Mouse (Mus musculus): Measurements from ENCODE around the gene Arhgap11a.

The Arhgap11a gene

DNA sequence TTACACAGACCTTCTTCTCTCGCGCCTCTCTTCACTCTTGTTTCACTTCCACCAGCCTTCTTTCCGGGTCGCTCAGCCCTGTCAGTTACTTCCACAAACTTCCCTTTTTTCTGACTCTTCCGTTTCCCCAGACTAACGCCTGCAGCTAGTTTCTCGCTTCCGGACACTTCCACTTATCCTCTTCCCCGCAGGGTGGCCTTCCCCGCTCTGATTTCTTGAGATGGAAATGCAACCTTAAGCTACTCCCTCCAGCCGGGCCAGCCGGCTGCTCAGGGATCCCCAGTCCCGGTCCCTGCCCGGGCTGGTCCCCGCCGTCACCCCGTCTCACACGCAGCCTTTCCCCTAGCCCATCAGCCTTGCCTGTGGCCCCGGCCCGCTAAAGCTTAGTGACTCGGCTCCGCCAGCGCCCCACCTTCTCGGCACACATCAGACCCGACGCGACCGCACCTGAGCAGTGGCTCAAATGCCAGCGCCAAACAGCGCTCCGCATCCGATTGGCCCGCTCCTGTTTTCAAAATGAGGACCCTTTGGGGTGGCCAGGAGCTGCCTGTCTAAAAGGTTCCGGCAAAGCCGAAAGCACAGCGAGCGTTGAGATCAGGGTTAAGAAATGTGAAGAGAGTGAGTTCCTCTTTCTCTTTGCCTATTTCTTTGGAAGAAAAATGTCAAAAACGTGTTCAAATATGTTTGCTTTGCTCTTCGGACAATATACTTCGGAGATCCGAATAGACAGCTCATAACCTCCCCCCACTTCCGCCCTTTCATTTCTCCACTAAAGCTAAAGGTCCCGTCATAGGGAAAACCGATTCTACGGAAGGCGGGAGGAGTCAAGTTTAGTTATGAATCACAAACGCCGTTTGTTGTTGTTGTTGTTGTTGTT, at the start of gene Arhgap11a:
Gene Arhgap11a, minus strand, starts transcription at position 417 of the 877 bp plus-strand sequence.
- DNase-seq = peak; percentile 92 to 94

- no peak for DNase-seq
Measured at GRCm38 (mm10) chr2:113893385-113894122, 45.1 kb upstream of the Arhgap11a start.

DNA sequence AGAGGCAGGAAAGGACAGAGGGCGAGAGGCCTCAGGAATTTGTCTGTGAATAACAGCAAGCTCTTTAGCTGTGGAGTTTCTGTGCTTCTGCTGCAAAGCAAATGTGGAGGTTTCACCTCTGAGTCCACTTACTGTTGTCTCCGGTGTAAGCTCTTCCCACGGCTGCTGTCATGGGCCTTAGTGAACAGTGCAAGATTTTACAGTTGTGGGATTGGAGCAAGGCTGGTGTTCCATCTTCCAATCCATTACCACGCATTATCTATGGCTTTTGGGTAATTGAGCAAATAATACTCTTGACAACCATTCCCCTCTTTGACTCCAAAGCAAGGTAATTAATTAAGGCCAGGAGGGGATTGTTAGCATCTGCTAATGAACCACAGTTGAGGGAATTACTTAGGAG, 38.7 kb upstream of the Arhgap11a start:
- DNase-seq = no peak

GRCm38 (mm10) chr2:113886061-113886460, 37.6 kb upstream of the Arhgap11a start:
- no peak for DNase-seq

DNA sequence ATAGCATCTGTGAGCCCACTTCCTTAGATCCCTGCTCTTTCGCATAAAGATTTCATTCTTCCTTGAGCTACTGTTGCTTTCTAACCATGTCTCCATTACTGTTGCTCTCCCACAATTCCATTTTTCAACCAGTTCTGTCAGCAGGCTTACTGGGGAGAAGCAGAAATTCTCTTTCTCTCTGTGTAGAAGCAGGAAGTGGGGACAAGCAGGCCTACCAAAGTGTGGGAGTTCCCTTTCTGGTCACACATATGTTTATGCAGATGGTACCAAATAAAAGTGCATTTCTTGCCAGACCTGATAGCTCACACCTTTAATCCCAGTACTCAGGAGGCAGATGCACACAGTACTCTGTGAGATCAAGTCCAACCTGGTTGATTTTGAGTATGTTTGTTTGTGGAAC, 21.7 kb upstream of the Arhgap11a start:
- DNase-seq = no peak

GRCm38 (mm10) chr2:113868404-113868803, 19.9 kb upstream of the Arhgap11a start:
- DNase-seq = no peak

GRCm38 (mm10) chr2:113866155-113866554, 17.7 kb upstream of the Arhgap11a start:
- DNase-seq = no peak

GRCm38 (mm10) chr2:113849141-113849540, 680 bp upstream of the Arhgap11a start:
- peak in 1 of 2 experiments; percentile 17 for DNase-seq

- DNase-seq = peak in 1 of 2 experiments; percentile 38
Measured at GRCm38 (mm10) chr2:113847678-113848244, 700 bp downstream of the Arhgap11a start.

GRCm38 (mm10) chr2:113845081-113845480, 3.4 kb downstream of the Arhgap11a start:
- DNase-seq = no peak

DNA sequence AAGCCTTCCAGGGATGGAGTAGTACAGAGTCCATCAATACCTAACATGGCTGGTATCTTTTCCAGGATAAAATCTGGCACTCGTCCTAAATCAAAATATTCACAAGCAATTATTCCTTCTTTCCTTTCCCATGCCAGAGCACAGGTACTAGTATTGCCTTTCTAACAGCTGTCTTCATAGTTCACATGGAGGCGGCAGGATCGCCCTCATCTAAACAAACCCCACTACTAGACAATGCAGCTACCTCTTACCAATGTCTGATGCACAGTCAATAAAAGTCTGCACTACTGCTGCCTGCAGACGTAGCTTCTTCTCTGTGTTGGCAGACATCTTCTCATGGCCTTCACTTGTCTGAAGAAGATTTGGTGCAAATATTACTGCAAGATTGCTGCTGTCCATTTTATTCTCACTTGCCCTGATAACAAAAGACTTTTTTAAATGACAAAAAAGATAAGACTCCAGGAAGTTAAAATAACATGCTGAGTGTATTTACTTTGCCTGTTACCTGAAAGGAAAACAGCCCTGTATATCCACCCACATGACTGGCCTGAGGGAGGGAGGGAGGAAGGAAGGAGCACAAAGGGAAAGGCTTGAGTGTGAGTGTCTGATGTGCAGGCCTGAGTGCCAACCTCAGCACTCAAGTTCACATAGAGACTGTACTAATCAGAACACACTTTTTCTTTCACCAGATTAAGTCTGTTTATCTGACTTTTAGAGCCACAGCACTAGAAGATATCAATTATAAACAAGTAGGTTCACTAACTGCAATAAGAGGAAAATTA, 6.6 kb downstream of the Arhgap11a start:
- DNase-seq = no peak

GRCm38 (mm10) chr2:113839488-113839887, 9.0 kb downstream of the Arhgap11a start:
- DNase-seq = peak in 1 of 2 experiments; percentile 40

DNA sequence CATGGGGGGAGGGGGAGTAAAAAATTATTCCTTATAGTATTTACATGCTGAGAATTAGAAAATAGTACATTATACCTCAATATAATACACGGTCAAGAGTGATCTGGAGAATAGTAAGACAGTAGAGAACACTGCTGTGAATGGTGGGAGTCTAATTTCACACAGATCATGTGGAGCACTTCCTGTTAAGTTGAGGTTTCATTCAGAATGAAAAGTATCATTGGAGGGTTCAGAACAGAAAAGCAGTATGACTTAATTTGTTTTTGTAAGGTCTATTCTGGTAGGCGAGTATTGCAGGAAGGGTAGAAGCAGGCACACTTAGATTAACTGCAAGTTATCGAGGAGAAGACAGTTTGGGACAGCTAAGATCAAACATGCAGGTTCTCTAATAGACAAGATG, 13.2 kb downstream of the Arhgap11a start:
- no peak for DNase-seq

- peak; percentile 84 to 90 for DNase-seq
Measured at GRCm38 (mm10) chr2:113828943-113829882, 19.2 kb downstream of the Arhgap11a start, which contains the start of gene Scg5. Scg5 (minus strand) TSS chr2:113829121.

DNA sequence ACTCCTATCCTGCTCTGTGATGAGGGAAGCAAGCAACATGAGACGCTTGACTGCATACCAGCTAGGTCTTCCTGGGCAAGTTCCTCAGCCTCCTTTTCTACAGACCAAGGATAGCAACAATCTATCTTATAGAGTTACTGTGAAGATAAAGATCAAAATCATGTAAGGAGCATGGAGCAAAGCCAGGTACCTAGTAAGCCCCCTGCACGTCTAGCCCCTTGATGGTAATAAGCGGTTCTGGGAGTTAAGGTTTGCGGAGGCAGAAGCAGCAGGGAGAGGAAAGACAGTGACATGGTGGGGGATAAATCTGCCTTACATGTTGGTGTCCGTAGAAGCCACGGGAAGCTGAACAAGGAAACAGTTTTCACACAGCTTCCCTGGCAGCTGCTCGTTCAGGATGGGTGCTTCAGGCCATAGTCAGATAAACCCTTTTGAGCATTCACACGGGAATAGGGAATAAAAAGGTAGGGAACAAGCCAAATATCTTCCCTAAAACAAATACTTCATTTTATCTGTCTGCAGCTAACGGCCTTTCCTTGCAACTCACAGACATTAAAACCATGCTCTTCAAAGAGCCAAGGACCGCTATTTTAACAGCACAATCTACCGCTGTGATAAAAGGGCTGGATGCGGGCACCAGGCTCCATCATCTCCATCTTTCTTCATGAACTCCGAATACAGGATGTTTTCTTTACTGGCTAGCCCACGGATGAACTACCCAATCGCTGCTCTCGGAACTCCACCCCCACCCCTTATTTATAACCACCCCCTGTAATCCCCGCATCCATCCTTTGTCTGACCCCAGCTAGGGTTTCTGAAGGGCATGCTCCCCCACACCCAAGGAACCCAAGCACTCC, 20.1 kb downstream of the Arhgap11a start:
- no peak for DNase-seq

GRCm38 (mm10) chr2:113823909-113824308, 24.6 kb downstream of the Arhgap11a start:
- DNase-seq = peak in 1 of 2 experiments; percentile 44

GRCm38 (mm10) chr2:113822367-113822766, 26.1 kb downstream of the Arhgap11a start:
- no peak for DNase-seq

DNA sequence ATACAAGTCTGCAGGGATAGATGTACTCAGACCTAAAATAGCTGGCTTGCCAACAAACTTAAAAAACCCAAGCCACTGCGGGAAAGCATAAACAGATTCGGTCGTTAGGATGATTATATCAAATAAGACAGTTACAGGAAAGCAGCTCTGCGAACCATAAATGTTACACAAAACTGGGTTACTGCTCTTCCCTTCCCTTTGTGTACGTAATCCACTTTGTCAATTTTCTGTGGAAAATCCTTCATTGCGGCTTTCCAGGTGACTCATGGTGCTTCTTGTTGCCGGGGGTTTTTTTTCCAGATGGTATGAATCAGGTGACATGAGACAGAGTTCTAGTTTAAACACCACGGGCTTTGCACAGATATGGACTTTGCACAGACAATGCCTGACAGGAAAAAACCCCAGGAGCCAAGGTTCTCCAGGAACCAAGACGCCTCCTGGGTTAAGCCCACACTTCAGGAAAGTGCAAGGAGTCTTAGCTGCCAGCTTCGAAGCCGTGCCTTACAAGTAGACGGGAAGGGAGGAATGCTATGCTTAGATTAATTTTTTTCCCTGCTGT, 27.2 kb downstream of the Arhgap11a start:
- DNase-seq = peak in 1 of 2 experiments; percentile 26

DNA sequence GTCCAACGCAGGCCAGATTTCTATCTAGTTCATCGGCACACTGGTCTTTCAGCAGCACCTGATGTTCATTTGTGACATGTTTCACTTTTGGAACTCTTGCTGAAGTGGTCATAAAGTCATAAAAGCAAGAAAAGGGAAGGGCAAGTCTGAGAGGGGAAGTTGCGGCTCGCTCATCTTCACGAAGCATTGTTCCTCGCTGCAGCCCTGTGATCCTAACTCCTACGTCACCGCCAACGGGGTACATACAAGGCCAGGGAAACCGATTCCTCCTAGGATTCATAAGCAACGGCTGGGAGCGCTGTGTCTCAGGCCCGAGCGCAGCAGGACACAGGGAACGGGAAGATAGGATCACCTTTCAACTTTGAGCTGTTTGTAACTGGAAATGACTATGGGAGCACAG, 28.3 kb downstream of the Arhgap11a start:
- no peak for DNase-seq

All from kidney, postnatal 4 days (tissue).